Mouse (Mus musculus) neutrophil, adult 5-6 weeks (primary cell): ENCODE measurements at regions not wholly inside any gene's neighbourhood (a gene's known extent, or its start where the extent isn't known, plus 50 kb on each side); places are given as distances from the start of the nearest gene placed in this dataset.

Source experiments
- ATAC-seq: fragments of 151-379, 151-347 bp; 2 replicates; pipeline ENCODE4 v1.8.0; 2017; ENCODE audit warnings: mild to moderate bottlenecking, moderate TSS enrichment; ENCODE audit not compliant: insufficient number of reproducible peaks, poor library complexity, low FRiP score, severe bottlenecking; ENCODE audit errors: extremely low read depth

- ATAC-seq: no peak
Observed at GRCm38 (mm10) chr12:12777422-12777821, 164.3 kb downstream of the Mycn start.

- no peak for ATAC-seq
Observed at GRCm38 (mm10) chr12:12776783-12777182, 164.9 kb downstream of the Mycn start.

GRCm38 (mm10) chr12:12770970-12771369 is 170.7 kb downstream of the Mycn start:
- ATAC-seq: no peak

- ATAC-seq: no peak
Observed at GRCm38 (mm10) chr12:12766510-12767304, 175.0 kb downstream of the Mycn start.

GRCm38 (mm10) chr12:12765490-12766058 is 176.1 kb downstream of the Mycn start:
- no peak for ATAC-seq

DNA sequence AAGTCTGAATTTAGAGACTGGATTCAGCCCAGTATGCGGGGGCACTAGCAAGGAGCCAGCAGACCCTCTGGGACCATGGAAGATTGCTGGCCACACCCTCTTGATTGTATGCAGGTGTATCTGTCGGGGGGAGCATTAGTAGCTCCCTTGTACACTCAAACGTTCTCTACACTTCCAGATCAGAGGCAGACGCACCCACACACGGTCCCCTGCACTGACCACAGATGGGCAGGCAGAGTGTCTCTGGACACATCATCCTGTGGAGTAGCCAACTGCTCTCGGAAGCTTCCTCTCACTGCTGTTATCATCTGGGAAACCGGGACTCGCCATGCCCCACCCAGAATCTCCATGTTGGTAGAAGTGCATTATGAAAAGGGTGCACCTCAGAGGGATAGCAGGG is 176.7 kb downstream of the Mycn start:
- ATAC-seq: no peak

GRCm38 (mm10) chr12:12764586-12764985 is 177.1 kb downstream of the Mycn start:
- no peak for ATAC-seq

DNA sequence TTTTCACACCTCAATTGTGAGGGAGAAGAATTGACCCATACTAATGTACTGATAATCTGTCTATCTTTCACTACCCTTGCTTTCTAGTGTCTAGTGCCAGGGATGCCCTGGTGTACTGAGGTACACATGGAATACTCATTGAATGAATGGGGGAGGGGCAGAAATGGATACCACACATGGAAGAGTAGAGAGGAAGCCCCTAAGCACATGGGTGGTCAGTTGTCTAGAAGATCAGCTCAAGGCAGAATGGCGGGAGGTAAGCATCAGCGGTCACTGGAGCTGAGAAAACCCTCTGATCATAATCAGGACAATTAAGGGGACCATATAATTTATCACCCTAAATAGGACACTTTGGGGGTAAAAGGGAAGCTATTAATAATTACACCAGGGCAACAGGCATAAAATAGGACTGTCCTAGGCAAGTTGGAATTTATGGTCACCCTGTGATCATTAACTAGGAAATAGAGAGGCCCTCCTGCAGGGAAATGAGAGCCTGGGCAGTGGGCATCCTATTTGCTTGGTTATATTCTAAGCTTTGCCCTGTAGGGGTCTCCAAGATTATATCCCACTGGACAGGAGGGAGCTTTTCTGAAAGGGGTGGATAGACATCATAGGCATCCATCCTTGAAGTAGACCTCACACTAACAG is 185.3 kb downstream of the Mycn start:
- ATAC-seq: no peak

- no peak for ATAC-seq
Observed at GRCm38 (mm10) chr12:12753849-12754248, 187.9 kb downstream of the Mycn start.

- ATAC-seq: no peak
Observed at GRCm38 (mm10) chr12:12751670-12752426, 189.9 kb downstream of the Mycn start.

- no peak for ATAC-seq
Observed at GRCm38 (mm10) chr12:12749690-12750089, 192.0 kb downstream of the Mycn start.

DNA sequence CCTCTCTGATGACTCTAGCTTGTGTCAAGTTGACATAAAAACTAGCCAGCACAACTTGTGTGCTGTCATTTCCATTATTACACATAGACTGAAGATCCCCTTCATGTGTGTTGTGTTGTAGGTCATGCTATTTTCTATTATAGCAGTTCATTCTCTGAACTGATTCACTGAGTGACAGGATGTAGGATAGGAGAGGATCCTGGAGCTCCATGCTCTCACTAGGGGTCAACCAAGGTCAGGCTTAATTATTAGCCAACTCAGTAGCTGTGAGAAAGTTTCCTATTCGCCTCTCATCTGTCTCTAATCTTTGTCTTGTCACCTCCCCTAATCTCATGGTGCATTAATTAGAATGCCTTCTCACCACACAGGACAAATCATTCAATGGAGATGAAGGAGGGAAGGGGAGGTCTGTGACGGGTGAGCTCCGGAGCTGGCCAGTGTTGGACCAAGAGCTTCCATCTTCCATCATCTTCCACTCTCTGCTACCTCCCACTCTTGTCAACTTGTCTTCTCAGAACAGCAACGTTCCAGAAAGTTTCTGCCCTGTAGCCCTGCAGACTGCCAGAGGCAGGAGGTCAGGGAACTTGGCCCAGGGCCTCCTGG is 194.8 kb downstream of the Mycn start:
- no peak for ATAC-seq

- no peak for ATAC-seq
Observed at GRCm38 (mm10) chr12:12744492-12744891, 197.2 kb downstream of the Mycn start.

GRCm38 (mm10) chr12:12738631-12739331 is 202.9 kb downstream of the Mycn start:
- no peak for ATAC-seq

DNA sequence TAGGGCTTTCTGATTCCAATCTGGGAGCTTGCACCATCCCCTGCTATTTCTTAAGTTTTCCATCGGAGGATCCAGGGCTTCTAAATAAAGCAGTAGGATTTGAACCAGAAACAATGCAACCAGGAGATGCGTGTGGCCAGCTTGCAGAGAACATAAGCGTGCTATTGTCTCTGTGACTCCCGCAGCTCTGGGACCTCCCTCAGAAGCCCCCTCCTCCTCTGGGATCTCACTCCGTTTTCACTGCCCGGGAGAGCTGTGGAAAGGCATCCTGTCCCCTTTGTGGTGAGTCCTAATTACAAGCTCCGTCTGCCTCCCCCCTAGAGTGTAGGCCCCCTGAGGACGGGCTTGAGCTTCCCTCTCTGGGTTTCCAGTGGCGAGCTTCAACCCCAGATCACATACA is 215.9 kb downstream of the Mycn start:
- no peak for ATAC-seq

- no peak for ATAC-seq
Observed at GRCm38 (mm10) chr12:12725075-12725474, 216.6 kb downstream of the Mycn start.

- ATAC-seq: no peak
Observed at GRCm38 (mm10) chr12:12723724-12724487, 217.8 kb downstream of the Mycn start.
